Mouse (Mus musculus) left cerebral cortex, adult 11 months (tissue): Measurements from ENCODE around the gene Scn8a.

Source experiments
- DNase-seq: peaks from one replicate; pipeline ENCODE4 v3.0.0; 2022; ENCODE audit warnings: low spot score

The Scn8a gene

GRCm38 (mm10) chr15:101042613-101043012 lies 173.0 kb downstream of the Scn8a start:
- peak; percentile 50 for DNase-seq

GRCm38 (mm10) chr15:101044531-101044930 lies 174.9 kb downstream of the Scn8a start:
- DNase-seq: no peak

GRCm38 (mm10) chr15:101046039-101046526 lies 176.4 kb downstream of the Scn8a start:
- no peak for DNase-seq

- DNase-seq: no peak
Measured at GRCm38 (mm10) chr15:101046527-101047193, 177.0 kb downstream of the Scn8a start.

- no peak for DNase-seq
Measured at GRCm38 (mm10) chr15:101047194-101047555, 177.5 kb downstream of the Scn8a start, which contains the start of gene Gm47841. Gene Gm47841 (minus strand): TSS chr15:101047397.

- no peak for DNase-seq
Measured at GRCm38 (mm10) chr15:101048338-101048896, 178.8 kb downstream of the Scn8a start.

GRCm38 (mm10) chr15:101051869-101052268 lies 182.2 kb downstream of the Scn8a start:
- no peak for DNase-seq

- DNase-seq: no peak
Measured at GRCm38 (mm10) chr15:101052560-101053501, 183.2 kb downstream of the Scn8a start.

- no peak for DNase-seq
Measured at GRCm38 (mm10) chr15:101053832-101054459, 184.3 kb downstream of the Scn8a start.

- no peak for DNase-seq
Measured at GRCm38 (mm10) chr15:101054541-101054940, 184.9 kb downstream of the Scn8a start.

GRCm38 (mm10) chr15:101056225-101056624 lies 186.6 kb downstream of the Scn8a start:
- peak; percentile 49 for DNase-seq

GRCm38 (mm10) chr15:101059570-101060279 lies 190.1 kb downstream of the Scn8a start:
- no peak for DNase-seq

GRCm38 (mm10) chr15:101060280-101060852 lies 190.7 kb downstream of the Scn8a start:
- DNase-seq: no peak

- no peak for DNase-seq
Measured at GRCm38 (mm10) chr15:101065069-101065468, 195.4 kb downstream of the Scn8a start.

- no peak for DNase-seq
Measured at GRCm38 (mm10) chr15:101066364-101066847, 196.7 kb downstream of the Scn8a start.

GRCm38 (mm10) chr15:101066920-101067696 lies 197.4 kb downstream of the Scn8a start:
- DNase-seq: no peak

GRCm38 (mm10) chr15:101068029-101068428 lies 198.4 kb downstream of the Scn8a start:
- no peak for DNase-seq

GRCm38 (mm10) chr15:101068671-101069070 lies 199.0 kb downstream of the Scn8a start:
- DNase-seq: no peak

- no peak for DNase-seq
Measured at GRCm38 (mm10) chr15:101069641-101070190, 200.1 kb downstream of the Scn8a start.

- no peak for DNase-seq
Measured at GRCm38 (mm10) chr15:101070762-101071161, 201.1 kb downstream of the Scn8a start.
